Mouse (Mus musculus): Measurements from ENCODE around the gene Vmp1.
A peak's percentile ranks its signal among the peaks of the same experiment; 100 is the strongest.

GRCm38 (mm10) chr11:86580319-86581113, 103.1 kb downstream of the Vmp1 start:
- TF ChIP-seq CTCF (conservative IDR thresholded peaks at IDR 0.05 in 1 of 2, IDR thresholded peaks at IDR 0.05 in 1 of 2; ENCODE audit: low read depth in 2 of 2, low read length in 2 of 2) (no peak), EP300 (IDR thresholded peaks at IDR 0.05; ENCODE audit: low read length) (peak; percentile 85), KAT2A (IDR thresholded peaks at IDR 0.05; ENCODE audit: insufficient replicate concordance, low read length) (no peak), NRF1 (IDR thresholded peaks at IDR 0.05; ENCODE audit: low read depth, low read length) (0 out of 2 replicates have a peak, but pooled peaks have one; percentile 26), ETS1 (conservative IDR thresholded peaks at IDR 0.05; ENCODE audit: low read depth, low read length) (peak; percentile 88), POLR2A (IDR thresholded peaks at IDR 0.05; ENCODE audit: low read depth, low read length) (peak; percentile 70)

Data from CH12.LX (cell line).